Mouse (Mus musculus): ENCODE data around the gene Ppp1r26.

DNA sequence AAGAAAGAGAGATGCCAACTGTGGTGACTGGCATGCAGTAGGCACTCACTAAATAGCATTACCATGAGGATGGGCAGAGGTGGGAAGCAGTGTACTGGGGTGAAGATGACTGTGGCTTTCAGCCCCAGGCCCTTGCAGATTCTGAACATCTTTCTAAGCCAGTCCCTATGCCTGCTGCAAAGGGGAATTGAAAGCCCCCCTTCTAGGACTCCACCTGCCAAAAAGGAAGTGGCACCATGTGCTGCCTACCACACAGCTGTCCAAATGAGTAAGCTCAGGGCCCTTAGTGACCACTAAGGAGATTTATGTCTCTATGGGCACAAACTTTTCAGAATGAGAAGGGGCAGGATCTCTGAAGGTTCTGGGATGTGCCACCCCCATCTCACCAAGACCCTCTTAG lies 44.5 kb upstream of the Ppp1r26 start:
- no peak for TF ChIP-seq CTCF (IDR thresholded peaks at IDR 0.05; ENCODE audit: low read depth)
- TF ChIP-seq EP300 (IDR thresholded peaks at IDR 0.05; ENCODE audit: low read depth): no peak
